Mouse (Mus musculus) cerebellum, adult (tissue): ENCODE data around the gene Tufm.

ENCODE experiments used
- ATAC-seq: cut with Nextera tagmentation; 2 replicates; pipeline ENCODE4 v1.9.2; 2017; ENCODE audit warnings: mild to moderate bottlenecking, moderate library complexity, mixed read lengths; ENCODE audit not compliant: insufficient number of reproducible peaks, low FRiP score, low TSS enrichment

The Tufm gene

GRCm38 (mm10) chr7:126487052-126487483, at the start of gene Tufm:
Gene Tufm, plus strand, starts transcription at chr7:126487361.
- peak; percentile 95 for ATAC-seq

- no peak for ATAC-seq
Observed at GRCm38 (mm10) chr7:126440134-126440533, 47.0 kb upstream of the Tufm start.

- ATAC-seq: no peak
Observed at GRCm38 (mm10) chr7:126443997-126444396, 43.2 kb upstream of the Tufm start.

GRCm38 (mm10) chr7:126444536-126444935, 42.6 kb upstream of the Tufm start:
- ATAC-seq: no peak

- no peak for ATAC-seq
Observed at GRCm38 (mm10) chr7:126445104-126445815, 41.9 kb upstream of the Tufm start.

- ATAC-seq: no peak
Observed at GRCm38 (mm10) chr7:126446217-126446616, 40.9 kb upstream of the Tufm start.

- no peak for ATAC-seq
Observed at GRCm38 (mm10) chr7:126448481-126448880, 38.7 kb upstream of the Tufm start.

GRCm38 (mm10) chr7:126449991-126450390, 37.2 kb upstream of the Tufm start:
- ATAC-seq: no peak

- no peak for ATAC-seq
Observed at GRCm38 (mm10) chr7:126450641-126451040, 36.5 kb upstream of the Tufm start.

GRCm38 (mm10) chr7:126452244-126452643, 34.9 kb upstream of the Tufm start:
- ATAC-seq: no peak

GRCm38 (mm10) chr7:126453861-126454260, 33.3 kb upstream of the Tufm start:
- no peak for ATAC-seq

GRCm38 (mm10) chr7:126455242-126455641, 31.9 kb upstream of the Tufm start:
- no peak for ATAC-seq

- ATAC-seq: no peak
Observed at GRCm38 (mm10) chr7:126456382-126457266, 30.5 kb upstream of the Tufm start.

- no peak for ATAC-seq
Observed at GRCm38 (mm10) chr7:126458225-126458624, 28.9 kb upstream of the Tufm start.

- no peak for ATAC-seq
Observed at GRCm38 (mm10) chr7:126458844-126459618, 28.1 kb upstream of the Tufm start.

- ATAC-seq: no peak
Observed at GRCm38 (mm10) chr7:126460623-126461399, 26.4 kb upstream of the Tufm start.

- ATAC-seq: no peak
Observed at GRCm38 (mm10) chr7:126461626-126462025, 25.5 kb upstream of the Tufm start.

- ATAC-seq: no peak
Observed at GRCm38 (mm10) chr7:126463004-126463403, 24.2 kb upstream of the Tufm start, which contains the start of gene Atp2a1. Gene Atp2a1, minus strand, starts transcription at chr7:126463108.

GRCm38 (mm10) chr7:126463547-126463946, 23.6 kb upstream of the Tufm start:
- ATAC-seq: no peak

GRCm38 (mm10) chr7:126464121-126464520, 23.0 kb upstream of the Tufm start:
- no peak for ATAC-seq
